Mouse (Mus musculus): ENCODE measurements at regions not wholly inside any gene's neighbourhood (a gene's known extent, or its start where the extent isn't known, plus 50 kb on each side); places are given as distances from the start of the nearest gene placed in this dataset.

- Histone ChIP-seq H3K27ac (replicated peaks; ENCODE audit: low read depth, low read length) (no peak overlapping the region), H3K4me1 (ENCODE audit: control insufficient read depth, insufficient read depth, low read length) (peaks cover 29% of the 10 kb centered on the region), H3K9ac (ENCODE audit: low read depth, low read length) (no peak overlapping the region), H3K9me3 (ENCODE audit: control insufficient read depth, low read length) (peaks cover 7% of the 10 kb centered on the region; the same call in 1 of the 2 replicates), H3K4me2 (ENCODE audit: low read depth, low read length) (peak overlapping the region; percentile 1), H3K4me3 (ENCODE audit: low read depth, low read length) (no peak overlapping the region), H3K27me3 (replicated peaks; ENCODE audit: control insufficient read depth, insufficient read depth, low read length) (0 out of 2 replicates have a peak, but pooled peaks cover 15% of the 10 kb centered on the region), H3K36me3 (ENCODE audit: control insufficient read depth, insufficient read depth, low read length) (no peaks in the 10 kb centered on the region)
- 11% methylated on average over 33 of the region's 33 CpGs for WGBS
- ATAC-seq (ENCODE audit: low read depth) (0 out of 2 replicates have a peak, but pooled peaks have one; percentile 27), DNase-seq (ENCODE audit: low spot score) (peak; percentile 67)
These were observed 114.4 kb downstream of the Dicer1 start for GRCm38 (mm10) chr12:104637046-104638032.

GRCm38 (mm10) chr12:104636474-104636873 lies 115.3 kb downstream of the Dicer1 start:
- no peak overlapping the region for H3K9ac ChIP-seq (ENCODE audit: low read depth, low read length)
- peaks cover 7% of the 10 kb centered on the region; the same call in 1 of the 2 replicates for H3K9me3 ChIP-seq (ENCODE audit: control insufficient read depth, low read length)
- H3K4me1 ChIP-seq (ENCODE audit: control insufficient read depth, insufficient read depth, low read length), result peaks cover 25% of the 10 kb centered on the region
- H3K27ac ChIP-seq (replicated peaks; ENCODE audit: low read depth, low read length), result 0 out of 2 replicates have a peak overlapping the region, but pooled peaks have one; percentile 23
- peak overlapping the region; percentile 1; the same call in 1 of the 2 replicates for H3K4me2 ChIP-seq (ENCODE audit: low read depth, low read length)
- 0 out of 2 replicates have a peak, but pooled peaks cover 15% of the 10 kb centered on the region for H3K27me3 ChIP-seq (replicated peaks; ENCODE audit: control insufficient read depth, insufficient read depth, low read length)
- no peaks in the 10 kb centered on the region for H3K36me3 ChIP-seq (ENCODE audit: control insufficient read depth, insufficient read depth, low read length)
- DNase-seq (ENCODE audit: low spot score) (peak; percentile 43), ATAC-seq (ENCODE audit: low read depth) (no peak)
- H3K4me3 ChIP-seq (ENCODE audit: low read depth, low read length), result no peak overlapping the region
- 34% methylated on average over 12 of the region's 12 CpGs for WGBS

- Histone ChIP-seq H3K9me3 (ENCODE audit: control insufficient read depth, low read length) (peaks cover 6% of the 10 kb centered on the region; the same call in 1 of the 2 replicates), H3K4me1 (ENCODE audit: control insufficient read depth, insufficient read depth, low read length) (peaks cover 25% of the 10 kb centered on the region), H3K4me2 (ENCODE audit: low read depth, low read length) (peak overlapping the region; percentile 19), H3K9ac (ENCODE audit: low read depth, low read length) (no peak overlapping the region), H3K4me3 (ENCODE audit: low read depth, low read length) (no peak overlapping the region), H3K27me3 (replicated peaks; ENCODE audit: control insufficient read depth, insufficient read depth, low read length) (peaks cover 15% of the 10 kb centered on the region; the same call in 1 of the 2 replicates), H3K36me3 (ENCODE audit: control insufficient read depth, insufficient read depth, low read length) (no peaks in the 10 kb centered on the region), H3K27ac (replicated peaks; ENCODE audit: low read depth, low read length) (no peak overlapping the region; the same call in 1 of the 2 replicates)
- DNase-seq (ENCODE audit: low spot score), result peak; percentile 75
- ATAC-seq (ENCODE audit: low read depth), result peak; percentile 76; the same call in 1 of the 2 replicates
- WGBS, result 32% methylated on average over 10 of the region's 10 CpGs
These were observed 116.9 kb downstream of the Dicer1 start for GRCm38 (mm10) chr12:104634818-104635217.

DNA sequence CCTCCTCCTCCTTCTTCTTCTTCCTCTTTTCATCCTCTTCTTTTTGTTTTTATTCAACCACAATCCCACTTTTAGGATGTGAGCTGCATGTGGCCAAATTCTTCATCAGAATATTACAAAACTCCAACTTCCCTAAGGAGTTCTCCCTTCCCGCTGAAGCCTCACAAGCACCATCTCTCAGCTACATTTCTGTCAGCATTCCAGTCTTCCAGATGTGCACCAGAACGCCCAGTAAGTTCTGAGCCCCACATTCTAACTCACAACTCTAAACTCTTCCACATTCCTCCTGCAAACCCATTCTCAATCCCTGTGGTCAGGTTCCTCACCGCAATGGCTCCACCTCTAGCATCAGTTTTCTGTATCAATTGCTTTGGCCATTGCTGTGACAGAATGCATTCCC lies 121.2 kb downstream of the Dicer1 start:
- Histone ChIP-seq H3K4me2 (ENCODE audit: low read depth, low read length) (no peak overlapping the region), H3K4me3 (ENCODE audit: low read depth, low read length) (no peak overlapping the region), H3K4me1 (ENCODE audit: control insufficient read depth, insufficient read depth, low read length) (peaks cover 10% of the 10 kb centered on the region), H3K9me3 (ENCODE audit: control insufficient read depth, low read length) (no peaks in the 10 kb centered on the region), H3K9ac (ENCODE audit: low read depth, low read length) (no peak overlapping the region), H3K27me3 (replicated peaks; ENCODE audit: control insufficient read depth, insufficient read depth, low read length) (no peaks in the 10 kb centered on the region; the same call in 1 of the 2 replicates), H3K27ac (replicated peaks; ENCODE audit: low read depth, low read length) (no peak overlapping the region), H3K36me3 (ENCODE audit: control insufficient read depth, insufficient read depth, low read length) (no peaks in the 10 kb centered on the region)
- DNase-seq (ENCODE audit: low spot score) (no peak), ATAC-seq (ENCODE audit: low read depth) (no peak)
- 74% methylated on average over 3 of the region's 3 CpGs for WGBS

GRCm38 (mm10) chr12:104629449-104629848 lies 122.3 kb downstream of the Dicer1 start:
- WGBS, result 94% methylated on average over 2 of the region's 2 CpGs
- no peaks in the 10 kb centered on the region for H3K9me3 ChIP-seq (ENCODE audit: control insufficient read depth, low read length)
- ATAC-seq (ENCODE audit: low read depth) (no peak), DNase-seq (ENCODE audit: low spot score) (no peak)
- H3K4me3 ChIP-seq (ENCODE audit: low read depth, low read length), result no peak overlapping the region
- no peaks in the 10 kb centered on the region for H3K36me3 ChIP-seq (ENCODE audit: control insufficient read depth, insufficient read depth, low read length)
- no peak overlapping the region for H3K27ac ChIP-seq (replicated peaks; ENCODE audit: low read depth, low read length)
- no peak overlapping the region for H3K9ac ChIP-seq (ENCODE audit: low read depth, low read length)
- H3K27me3 ChIP-seq (replicated peaks; ENCODE audit: control insufficient read depth, insufficient read depth, low read length), result no peaks in the 10 kb centered on the region; the same call in 1 of the 2 replicates
- no peak overlapping the region for H3K4me2 ChIP-seq (ENCODE audit: low read depth, low read length)
- no peaks in the 10 kb centered on the region for H3K4me1 ChIP-seq (ENCODE audit: control insufficient read depth, insufficient read depth, low read length)

GRCm38 (mm10) chr12:104626054-104626453 lies 125.7 kb downstream of the Dicer1 start:
- Histone ChIP-seq H3K27ac (replicated peaks; ENCODE audit: low read depth, low read length) (no peak overlapping the region), H3K9ac (ENCODE audit: low read depth, low read length) (no peak overlapping the region), H3K27me3 (replicated peaks; ENCODE audit: control insufficient read depth, insufficient read depth, low read length) (no peaks in the 10 kb centered on the region; the same call in 1 of the 2 replicates), H3K4me2 (ENCODE audit: low read depth, low read length) (no peak overlapping the region), H3K4me1 (ENCODE audit: control insufficient read depth, insufficient read depth, low read length) (no peaks in the 10 kb centered on the region), H3K4me3 (ENCODE audit: low read depth, low read length) (no peak overlapping the region), H3K36me3 (ENCODE audit: control insufficient read depth, insufficient read depth, low read length) (no peaks in the 10 kb centered on the region), H3K9me3 (ENCODE audit: control insufficient read depth, low read length) (no peaks in the 10 kb centered on the region)
- ATAC-seq (ENCODE audit: low read depth) (no peak), DNase-seq (ENCODE audit: low spot score) (peak; percentile 35)
- WGBS, result 89% methylated on average over 5 of the region's 5 CpGs

DNA sequence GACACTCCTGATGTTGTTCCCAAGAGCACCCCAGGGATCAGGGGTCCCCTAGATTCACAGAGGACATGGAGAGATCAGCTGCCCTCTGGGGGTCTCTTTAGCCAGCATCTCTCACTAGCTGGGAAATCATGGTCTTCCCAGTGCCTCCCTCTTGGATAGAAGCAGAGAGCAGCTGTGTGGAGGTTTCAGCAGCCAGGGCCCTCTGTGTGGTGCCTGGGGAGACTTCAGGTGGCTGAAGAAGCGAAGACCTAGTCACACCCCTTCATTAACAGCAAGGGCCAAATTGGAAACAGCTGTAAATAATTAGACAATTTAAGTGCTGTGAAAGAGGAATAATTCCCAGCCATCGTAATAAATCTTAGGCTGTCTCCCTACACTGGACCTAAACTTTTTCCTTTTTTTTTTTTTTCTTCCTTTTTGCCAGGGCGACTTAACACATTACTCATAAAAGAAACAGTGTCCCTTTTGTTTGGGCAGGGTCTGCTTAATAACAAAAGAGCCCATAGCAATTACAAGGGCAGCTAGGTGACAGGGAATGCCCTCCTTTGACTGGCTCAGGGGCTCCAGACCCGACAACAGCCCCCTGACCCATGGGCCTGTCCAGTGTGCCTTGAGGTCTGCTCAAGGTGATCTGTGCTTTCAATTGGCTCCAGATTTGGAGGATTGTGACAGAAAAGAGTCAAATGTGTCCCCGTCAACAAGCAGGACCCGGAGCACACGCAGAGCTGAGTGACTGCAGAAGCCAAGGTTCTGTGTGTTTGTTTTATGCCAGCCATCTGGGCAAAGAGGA lies 127.7 kb downstream of the Dicer1 start:
- H3K4me1 ChIP-seq (ENCODE audit: control insufficient read depth, insufficient read depth, low read length), result no peaks in the 10 kb centered on the region
- H3K9me3 ChIP-seq (ENCODE audit: control insufficient read depth, low read length), result no peaks in the 10 kb centered on the region
- WGBS, result 42% methylated on average over 7 of the region's 7 CpGs
- ATAC-seq (ENCODE audit: low read depth) (peak; percentile 12; the same call in 1 of the 2 replicates), DNase-seq (ENCODE audit: low spot score) (no peak)
- H3K4me3 ChIP-seq (ENCODE audit: low read depth, low read length), result no peak overlapping the region
- H3K9ac ChIP-seq (ENCODE audit: low read depth, low read length), result no peak overlapping the region
- no peak overlapping the region for H3K27ac ChIP-seq (replicated peaks; ENCODE audit: low read depth, low read length)
- no peaks in the 10 kb centered on the region for H3K27me3 ChIP-seq (replicated peaks; ENCODE audit: control insufficient read depth, insufficient read depth, low read length)
- H3K4me2 ChIP-seq (ENCODE audit: low read depth, low read length), result no peak overlapping the region
- H3K36me3 ChIP-seq (ENCODE audit: control insufficient read depth, insufficient read depth, low read length), result no peaks in the 10 kb centered on the region

- ATAC-seq (ENCODE audit: low read depth) (peak; percentile 87), DNase-seq (ENCODE audit: low spot score) (peak; percentile 89)
- Histone ChIP-seq H3K9me3 (ENCODE audit: control insufficient read depth, low read length) (0 out of 2 replicates have a peak, but pooled peaks cover 1% of the 10 kb centered on the region), H3K36me3 (ENCODE audit: control insufficient read depth, insufficient read depth, low read length) (no peaks in the 10 kb centered on the region), H3K27me3 (replicated peaks; ENCODE audit: control insufficient read depth, insufficient read depth, low read length) (no peaks in the 10 kb centered on the region), H3K27ac (replicated peaks; ENCODE audit: low read depth, low read length) (no peak overlapping the region; the same call in 1 of the 2 replicates), H3K4me3 (ENCODE audit: low read depth, low read length) (peak overlapping the region; percentile 15; the same call in 1 of the 2 replicates), H3K4me2 (ENCODE audit: low read depth, low read length) (peak overlapping the region; percentile 51), H3K9ac (ENCODE audit: low read depth, low read length) (no peak overlapping the region), H3K4me1 (ENCODE audit: control insufficient read depth, insufficient read depth, low read length) (0 out of 2 replicates have a peak, but pooled peaks cover 2% of the 10 kb centered on the region)
- WGBS, result 11% methylated on average over 17 of the region's 17 CpGs
These were observed 134.5 kb downstream of the Dicer1 start for GRCm38 (mm10) chr12:104617111-104617725.
